Mouse (Mus musculus) kidney, postnatal 0 days (tissue): Measurements from ENCODE around the gene Spata45. TPM values are rescaled to one million over a fixed set of nuclear protein-coding genes. Genes with fewer than 3 reads are reported as not detected.
A peak's percentile ranks its signal among the peaks of the same experiment; 100 is the strongest.

Experiments used
- ATAC-seq: fragments of 200-750 bp; cut with Nextera tagmentation; replicated peaks from 2 replicates; pipeline ENCODE4 v1.8.0; 2017; ENCODE audit warnings: low read depth, moderate number of reproducible peaks, moderate TSS enrichment, moderate library complexity; ENCODE audit not compliant: low FRiP score
- DNase-seq: peaks from one replicate; pipeline ENCODE4 v3.0.0-alpha.2; 2016; ENCODE audit warnings: low spot score
- H3K27ac ChIP-seq: fragments of 300-500 bp; sonication (generic); 2 replicates; pipeline ENCODE4 v1.5.1; 2014; ENCODE audit warnings: mild to moderate bottlenecking
- H3K27me3 ChIP-seq: fragments of 300-500 bp; sonication (generic); 2 replicates; pipeline ENCODE4 v1.6.1; 2014; ENCODE audit warnings: low read length, mixed read lengths; ENCODE audit not compliant: insufficient read depth
- H3K36me3 ChIP-seq: fragments of 300-500 bp; sonication (generic); 2 replicates; pipeline ENCODE4 v1.6.1; 2014; ENCODE audit warnings: low read length, mixed read lengths; ENCODE audit not compliant: insufficient read depth
- H3K4me1 ChIP-seq: fragments of 300-500 bp; sonication (generic); replicated peaks from 2 replicates; pipeline ENCODE4 v1.6.1; 2014; ENCODE audit warnings: antibody characterized with exemption, low read length, mixed read lengths; ENCODE audit not compliant: insufficient read depth
- H3K4me2 ChIP-seq: fragments of 300-500 bp; sonication (generic); 2 replicates; pipeline ENCODE4 v1.6.1; 2014; ENCODE audit warnings: mild to moderate bottlenecking, low read length, moderate library complexity, mixed read lengths
- H3K4me3 ChIP-seq: fragments of 300-500 bp; sonication (generic); replicated peaks from 2 replicates; pipeline ENCODE4 v1.5.1; 2014; ENCODE audit warnings: low read depth, low read length
- H3K9ac ChIP-seq: fragments of 300-500 bp; sonication (generic); 2 replicates; pipeline ENCODE4 v1.6.1; 2014; ENCODE audit warnings: low read depth, low read length
- H3K9me3 ChIP-seq: fragments of 300-500 bp; sonication (generic); replicated peaks from 2 replicates; pipeline ENCODE4 v1.6.1; 2016; ENCODE audit warnings: low read length, inconsistent platforms, mixed read lengths
- CTCF ChIP-seq: IDR thresholded peaks from 2 replicates; pipeline ENCODE4 v1.5.1; 2016; ENCODE audit warnings: antibody characterized with exemption, low read depth, mild to moderate bottlenecking, moderate library complexity
- WGBS: fragments of 180-500 bp; shearing (Covaris S2); extraction: QIAGEN DNeasy Blood & Tissue Kit; methylation state at CpG from one replicate; pipeline ENCODE4 v1.1.7; 2014; 5-methylcytosine and 5-hydroxymethylcytosine counted together
- polyA plus RNA-seq: library from polyadenylated mRNA; unstranded; fragments of >200 nt; fragmentation: Nextera tagmentation; extraction: Ambion mirVana; gene quantifications from 2 replicates; pipeline ENCODE4 v1.2.1, GENCODE M21; 2015

Spata45 gene
- polyA plus RNA-seq, 1 experiment from 2014 or later = not detected

DNA sequence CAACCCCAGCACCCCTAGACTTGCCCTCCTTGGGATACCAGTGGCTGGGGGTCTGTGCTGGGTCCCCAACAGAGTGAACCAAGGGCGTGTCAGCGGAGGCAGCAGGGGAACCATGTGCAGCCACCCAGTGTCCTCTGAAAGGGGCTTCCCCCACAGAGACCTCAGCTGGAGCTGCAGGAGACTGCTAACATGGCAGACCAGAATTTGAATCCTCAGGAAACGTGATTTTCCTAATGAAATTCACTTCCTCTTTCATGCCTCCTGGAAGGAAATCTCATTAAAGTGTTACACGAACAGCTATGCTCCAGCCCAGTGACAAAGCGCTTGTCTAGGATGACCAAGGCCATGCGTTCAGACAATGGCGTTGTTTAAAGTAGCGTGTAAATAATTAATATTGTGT is 50.5 kb downstream of the Spata45 start:
- no peak overlapping the region for H3K4me2 ChIP-seq
- H3K9ac ChIP-seq = no peak overlapping the region
- DNase-seq (no peak), ATAC-seq (no peak)
- no peak overlapping the region for H3K27ac ChIP-seq
- WGBS = 79% methylated on average over 8 of the region's 8 CpGs
- no peaks in the 10 kb centered on the region for H3K27me3 ChIP-seq
- no peak overlapping the region for H3K4me3 ChIP-seq
- H3K4me1 ChIP-seq = no peaks in the 10 kb centered on the region
- peaks cover 4% of the 10 kb centered on the region; the same call in 1 of the 2 replicates for H3K36me3 ChIP-seq
- H3K9me3 ChIP-seq = no peaks in the 10 kb centered on the region
- TF ChIP-seq CTCF = no peak

DNA sequence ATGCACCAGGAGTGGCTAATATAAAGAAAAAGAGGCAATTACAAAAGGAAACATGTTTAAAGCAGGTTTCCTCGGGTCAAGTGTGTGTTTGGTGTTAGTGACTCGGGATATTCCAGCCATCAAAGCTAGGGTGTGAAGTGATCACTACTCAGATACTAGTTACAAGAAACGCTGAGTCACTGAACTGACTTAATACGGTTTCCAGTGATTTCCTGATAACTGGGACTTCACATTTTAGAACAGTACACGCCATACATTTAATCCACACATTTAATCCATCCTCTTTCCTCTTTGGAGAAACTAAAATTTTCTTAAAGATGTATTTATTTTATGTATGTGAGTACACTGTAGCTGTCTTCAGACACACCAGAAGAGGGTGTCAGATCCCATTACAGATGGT is 51.5 kb downstream of the Spata45 start:
- no peak overlapping the region for H3K27ac ChIP-seq
- H3K4me2 ChIP-seq = no peak overlapping the region
- no peaks in the 10 kb centered on the region for H3K27me3 ChIP-seq
- ATAC-seq (no peak), DNase-seq (no peak)
- H3K9me3 ChIP-seq = no peaks in the 10 kb centered on the region
- no peaks in the 10 kb centered on the region for H3K4me1 ChIP-seq
- H3K4me3 ChIP-seq = no peak overlapping the region
- 75% methylated on average over 5 of the region's 5 CpGs for WGBS
- H3K36me3 ChIP-seq = no peaks in the 10 kb centered on the region
- H3K9ac ChIP-seq = no peak overlapping the region
- no peak for TF ChIP-seq CTCF

- no peak overlapping the region for H3K9ac ChIP-seq
- no peak overlapping the region for H3K27ac ChIP-seq
- H3K4me2 ChIP-seq = no peak overlapping the region
- DNase-seq (no peak), ATAC-seq (no peak)
- no peaks in the 10 kb centered on the region for H3K27me3 ChIP-seq
- no peaks in the 10 kb centered on the region for H3K9me3 ChIP-seq
- 75% methylated on average over 6 of the region's 6 CpGs for WGBS
- no peaks in the 10 kb centered on the region for H3K36me3 ChIP-seq
- TF ChIP-seq CTCF = no peak
- no peak overlapping the region for H3K4me3 ChIP-seq
- no peaks in the 10 kb centered on the region for H3K4me1 ChIP-seq
Observed at GRCm38 (mm10) chr1:191089355-191089754, 52.9 kb downstream of the Spata45 start.

DNA sequence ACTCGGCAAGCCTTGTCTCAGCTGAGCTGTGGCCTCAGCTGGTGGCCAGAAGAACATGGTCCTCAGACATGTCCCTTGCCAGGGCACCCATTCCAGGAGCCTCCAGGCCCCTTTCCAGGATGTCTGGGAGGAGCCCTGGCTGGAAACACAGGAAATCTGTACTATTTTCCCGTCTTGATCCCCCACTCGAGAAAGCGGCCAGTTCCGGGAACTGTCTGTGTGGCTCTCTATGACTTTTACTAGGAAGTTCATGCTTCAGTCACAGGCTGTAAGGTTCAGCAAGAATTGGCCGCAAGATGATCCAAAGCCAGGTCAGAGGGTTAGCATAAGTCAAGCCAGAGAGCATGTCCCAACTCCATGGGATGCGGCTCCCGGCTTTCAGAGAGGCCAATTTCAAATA is 55.6 kb downstream of the Spata45 start:
- H3K4me3 ChIP-seq = no peak overlapping the region
- H3K4me2 ChIP-seq = no peak overlapping the region
- ATAC-seq (no peak), DNase-seq (peak; percentile 55)
- no peak overlapping the region for H3K9ac ChIP-seq
- no peak for TF ChIP-seq CTCF
- 45% methylated on average over 8 of the region's 8 CpGs for WGBS
- H3K4me1 ChIP-seq = 0 out of 2 replicates have a peak, but pooled peaks cover 1% of the 10 kb centered on the region
- H3K36me3 ChIP-seq = no peaks in the 10 kb centered on the region
- H3K27ac ChIP-seq = no peak overlapping the region
- no peaks in the 10 kb centered on the region for H3K9me3 ChIP-seq
- H3K27me3 ChIP-seq = no peaks in the 10 kb centered on the region

Other genes starting within 250 kb of the Spata45 start
- gene Rps6kc1, start 124.9 kb upstream of the Spata45 start, polyA plus RNA-seq = 9.4 and 10.2 TPM in 2 replicates
- gene Angel2, start 111.5 kb upstream of the Spata45 start, polyA plus RNA-seq = 43.8 and 45.6 TPM in 2 replicates
- 14.0 and 15.7 TPM in 2 replicates for gene Vash2, start 57.3 kb upstream of the Spata45 start, polyA plus RNA-seq
- gene Flvcr1, start 10.5 kb upstream of the Spata45 start, polyA plus RNA-seq = 7.5 and 7.9 TPM in 2 replicates
- 15.6 and 16.1 TPM in 2 replicates for gene Tatdn3, start 26.3 kb downstream of the Spata45 start, polyA plus RNA-seq
- 8.6 and 12.1 TPM in 2 replicates for gene Nsl1, start 26.4 kb downstream of the Spata45 start, polyA plus RNA-seq
- gene Batf3, start 61.2 kb downstream of the Spata45 start, polyA plus RNA-seq = 10.5 and 12.5 TPM in 2 replicates
- gene Fam71a, start 128.2 kb downstream of the Spata45 start, polyA plus RNA-seq = not detected in 2 replicates
- 3.2 and 4.0 TPM in 2 replicates for gene Atf3, start 181.4 kb downstream of the Spata45 start, polyA plus RNA-seq